Mouse (Mus musculus) megakaryocyte, embryonic 14.5 days (primary cell): ENCODE measurements at regions not wholly inside any gene's neighbourhood (a gene's known extent, or its start where the extent isn't known, plus 50 kb on each side); places are given as distances from the start of the nearest gene placed in this dataset.
"Not testable (repeated sequence)": the region's sequence is repeated elsewhere in the genome, so short reads cannot be mapped to it uniquely, and the experiment has no call there.

Experiments used
- H3K27me3 ChIP-seq: replicated peaks from 2 replicates; pipeline ENCODE3; 2012; ENCODE audit warnings: inconsistent platforms
- H3K36me3 ChIP-seq: replicated peaks from 2 replicates; pipeline ENCODE3; 2012; ENCODE audit warnings: low read length, inconsistent platforms, mixed read lengths
- H3K4me1 ChIP-seq: 2 replicates; pipeline ENCODE4 v1.6.1; 2012; ENCODE audit warnings: inconsistent platforms
- H3K4me3 ChIP-seq: replicated peaks from 2 replicates; pipeline ENCODE3; 2012; ENCODE audit warnings: moderate library complexity, mild to moderate bottlenecking, inconsistent platforms
- H3K9me3 ChIP-seq: 2 replicates; pipeline ENCODE4 v1.6.1; 2012; ENCODE audit warnings: inconsistent platforms
- FLI1 ChIP-seq: IDR thresholded peaks from 2 replicates; pipeline ENCODE4 v1.6.1; 2012; ENCODE audit warnings: low read length, inconsistent platforms, mixed read lengths
- GATA1 ChIP-seq: IDR thresholded peaks from 3 replicates; pipeline ENCODE4 v1.6.1; 2012; ENCODE audit warnings: mixed read lengths, low read length, inconsistent platforms, borderline replicate concordance

DNA sequence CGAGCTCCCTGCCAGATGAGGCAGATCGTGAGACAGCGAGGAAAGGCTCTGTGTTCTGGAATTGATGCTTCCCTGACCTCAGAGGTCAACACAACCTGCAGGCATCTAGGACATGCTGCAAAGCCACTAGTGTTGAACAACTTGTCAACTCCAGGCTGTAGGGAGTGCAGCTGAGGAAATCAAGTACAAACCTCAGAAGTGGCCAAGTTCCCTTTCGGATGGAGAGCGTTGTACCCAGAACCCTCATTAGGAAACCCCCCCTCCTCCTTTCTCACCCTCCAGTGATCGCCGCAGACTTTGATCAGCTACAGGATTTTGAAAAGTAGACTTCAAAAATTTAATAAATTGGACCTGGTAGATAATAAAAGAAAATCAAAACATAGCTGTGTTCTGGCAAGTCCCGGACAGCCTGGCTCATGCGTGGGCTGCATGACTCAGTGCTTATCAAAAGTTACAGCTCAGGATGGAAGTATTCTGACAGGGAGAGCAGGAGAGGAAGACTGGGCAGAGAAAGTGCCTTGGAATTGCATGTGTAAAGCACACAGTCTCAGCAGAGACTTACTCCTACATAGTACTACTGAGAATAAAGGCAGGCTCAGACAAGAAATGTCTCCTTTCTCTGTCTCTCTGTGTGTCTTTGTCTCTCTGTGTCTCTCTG lies 224.2 kb downstream of the Diras2 start:
- peaks cover 43% of the 10 kb centered on the region for H3K9me3 ChIP-seq
- TF ChIP-seq FLI1 (no peak), GATA1 (no peak)
- peaks cover 6% of the 10 kb centered on the region for H3K27me3 ChIP-seq
- H3K4me1 ChIP-seq = peaks cover 19% of the 10 kb centered on the region
- H3K36me3 ChIP-seq = peaks cover 5% of the 10 kb centered on the region
- peak overlapping the region; percentile 38 for H3K4me3 ChIP-seq

DNA sequence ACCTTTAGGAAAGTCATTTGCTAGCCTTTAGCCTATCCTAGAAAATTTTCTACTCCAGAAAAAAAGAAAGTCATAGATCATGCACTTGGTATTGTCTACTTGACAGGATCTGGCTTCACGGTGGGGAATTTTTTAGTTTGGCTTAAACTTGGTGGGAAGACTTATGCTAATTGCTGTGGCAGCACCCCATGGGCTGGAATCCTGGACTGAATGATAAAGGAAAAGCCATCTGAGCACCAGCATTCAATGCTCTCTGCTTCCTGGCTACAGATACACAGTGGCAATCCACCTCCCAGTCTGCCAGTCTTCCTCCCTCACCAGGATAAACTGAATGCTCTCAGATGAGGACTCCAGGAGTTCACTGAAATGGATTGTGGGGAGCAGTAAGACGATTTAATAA lies 220.1 kb downstream of the Diras2 start:
- TF ChIP-seq FLI1 (no peak), GATA1 (no peak)

DNA sequence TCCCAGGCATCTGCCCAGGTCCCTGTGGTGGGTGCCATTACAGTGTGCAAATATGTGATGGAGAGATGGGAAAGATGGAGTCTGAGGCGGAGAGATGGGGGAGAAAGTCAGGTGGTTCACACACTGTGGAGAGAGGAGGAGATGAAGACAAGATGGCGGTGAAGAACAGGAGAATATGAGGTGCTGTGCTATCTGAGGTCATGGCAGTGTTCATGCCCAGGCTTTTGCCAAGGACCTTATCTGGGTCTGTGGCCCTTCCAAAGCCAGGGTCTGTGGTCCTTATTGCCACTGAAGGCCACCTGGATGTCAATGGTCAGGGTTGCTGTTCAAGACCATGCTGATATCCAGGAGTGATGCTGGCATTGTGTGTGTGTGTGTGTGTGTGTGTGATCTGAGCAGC lies 212.8 kb downstream of the Diras2 start:
- Histone ChIP-seq H3K27me3 (peaks cover 20% of the 10 kb centered on the region), H3K36me3 (no peaks in the 10 kb centered on the region), H3K4me3 (no peak overlapping the region), H3K4me1 (peaks cover 3% of the 10 kb centered on the region), H3K9me3 (peaks cover 3% of the 10 kb centered on the region; the same call in 1 of the 2 replicates)
- TF ChIP-seq GATA1 (no peak), FLI1 (no peak)

More for the DNA sequence above, 220.1 kb downstream of the Diras2 start:
- Histone ChIP-seq H3K36me3 (no peaks in the 10 kb centered on the region), H3K9me3 (peaks cover 23% of the 10 kb centered on the region), H3K27me3 (peaks cover 6% of the 10 kb centered on the region), H3K4me1 (peaks cover 22% of the 10 kb centered on the region), H3K4me3 (no peak overlapping the region)

DNA sequence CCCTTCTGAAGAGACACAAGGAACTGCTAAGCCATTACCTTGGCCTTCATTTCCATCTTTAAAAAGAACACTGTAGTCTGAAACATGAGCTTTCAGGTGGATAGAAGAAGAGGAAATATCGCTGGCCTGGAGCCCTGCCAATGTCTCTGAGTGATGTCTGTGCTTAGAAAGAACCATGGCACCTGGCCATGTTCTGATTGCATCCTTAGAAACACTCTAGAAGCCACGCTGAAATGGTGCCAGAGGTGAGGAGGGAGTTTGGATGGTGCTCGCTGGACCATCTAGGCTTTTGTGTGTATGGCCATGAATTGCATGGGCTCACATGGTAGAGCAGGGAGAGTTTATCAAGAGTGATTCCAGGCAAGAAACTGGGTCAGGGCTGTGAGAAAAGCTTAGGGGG lies 207.4 kb downstream of the Diras2 start:
- Histone ChIP-seq H3K36me3 (no peaks in the 10 kb centered on the region), H3K4me3 (no peak overlapping the region), H3K27me3 (peaks cover 30% of the 10 kb centered on the region), H3K9me3 (no peaks in the 10 kb centered on the region; the same call in 1 of the 2 replicates), H3K4me1 (peaks cover 9% of the 10 kb centered on the region)
- no peak for TF ChIP-seq FLI1
- no peak for TF ChIP-seq GATA1

DNA sequence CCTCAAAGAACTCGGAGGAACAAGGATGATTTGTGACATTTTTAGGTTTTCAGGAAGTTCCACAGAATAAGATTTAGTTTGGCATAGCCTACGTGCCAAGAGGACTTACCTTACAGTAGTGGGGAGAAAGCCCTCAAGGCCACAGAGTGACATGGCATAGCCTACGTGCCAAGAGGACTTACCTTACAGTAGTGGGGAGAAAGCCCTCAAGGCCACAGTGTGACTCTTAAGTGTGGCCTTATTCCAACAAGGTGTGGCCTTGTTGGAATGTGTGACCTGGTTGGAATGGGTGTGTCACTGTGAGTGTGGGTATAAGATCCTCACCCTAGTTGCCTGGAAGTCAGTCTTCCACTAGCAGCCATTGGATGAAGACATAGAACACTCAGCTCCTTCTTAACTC lies 206.7 kb downstream of the Diras2 start:
- not testable (repeated sequence) for H3K4me3 ChIP-seq, H3K4me1 ChIP-seq, H3K9me3 ChIP-seq, H3K36me3 ChIP-seq
- peaks cover 27% of the 10 kb centered on the region for H3K27me3 ChIP-seq

DNA sequence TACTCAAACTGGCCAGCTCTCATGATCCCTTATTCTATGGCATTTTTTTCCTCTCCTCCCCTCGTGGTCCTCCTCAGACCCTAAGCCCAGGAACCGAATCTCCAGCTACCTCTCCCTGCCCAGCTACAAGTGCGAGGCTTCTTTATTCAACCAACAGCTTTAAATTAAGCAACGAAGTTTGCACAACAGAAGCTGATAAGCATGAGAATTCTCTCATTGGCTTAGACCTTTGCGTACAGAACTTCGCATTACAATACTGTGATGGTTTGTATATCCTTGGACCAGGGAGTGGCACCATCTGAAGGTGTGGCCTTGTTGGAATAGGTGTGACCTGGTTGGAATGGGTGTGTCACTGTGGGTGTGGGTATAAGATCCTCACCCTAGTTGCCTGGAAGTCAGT lies 205.4 kb downstream of the Diras2 start:
- H3K4me3 ChIP-seq, H3K36me3 ChIP-seq, H3K9me3 ChIP-seq: not testable (repeated sequence)
- Histone ChIP-seq H3K27me3 (peaks cover 24% of the 10 kb centered on the region), H3K4me1 (peaks cover 16% of the 10 kb centered on the region)

DNA sequence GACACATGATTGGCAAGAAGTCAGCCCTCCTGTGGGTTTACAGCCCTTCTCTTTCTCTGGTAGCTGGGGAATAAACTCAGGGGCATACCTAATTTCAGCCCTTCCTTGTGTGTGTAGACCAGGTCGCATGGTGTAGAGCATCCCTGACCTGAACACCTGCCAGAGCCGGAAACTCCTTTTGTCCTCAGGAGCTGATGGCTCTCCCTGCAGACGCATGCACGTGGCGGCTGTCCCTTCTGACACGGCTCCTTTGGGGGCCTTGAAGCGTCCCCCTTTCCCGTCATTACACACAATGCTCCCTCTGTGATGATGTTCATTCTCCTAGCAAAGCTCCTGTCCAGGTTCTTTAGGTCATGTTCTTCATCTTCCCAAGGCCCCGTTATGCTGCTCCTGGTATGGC lies 203.3 kb downstream of the Diras2 start:
- peaks cover 21% of the 10 kb centered on the region for H3K4me1 ChIP-seq
- H3K27me3 ChIP-seq = peaks cover 26% of the 10 kb centered on the region
- no peaks in the 10 kb centered on the region for H3K36me3 ChIP-seq
- no peak overlapping the region for H3K4me3 ChIP-seq
- peaks cover 4% of the 10 kb centered on the region for H3K9me3 ChIP-seq
- TF ChIP-seq FLI1 (no peak), GATA1 (no peak)

DNA sequence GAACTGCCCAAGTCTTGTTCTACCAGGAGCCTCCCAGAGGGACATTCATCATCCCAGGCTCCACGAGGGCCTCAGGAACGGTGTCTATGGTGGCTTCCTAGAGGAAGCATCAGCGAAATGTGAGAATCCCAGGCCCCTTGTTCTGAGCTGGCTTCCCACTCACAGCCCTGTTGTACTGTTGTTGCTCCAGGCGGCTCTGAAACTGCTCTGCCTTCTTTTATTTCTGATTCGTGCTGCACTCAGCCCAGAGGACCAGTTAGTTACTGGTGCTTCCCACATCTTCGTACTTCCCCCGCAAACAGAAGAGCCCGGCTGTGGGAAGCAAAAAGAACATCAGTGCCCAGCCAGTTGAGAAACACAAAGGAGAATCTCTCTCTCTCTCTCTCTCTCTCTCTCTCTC lies 202.3 kb downstream of the Diras2 start:
- Histone ChIP-seq H3K27me3 (peaks cover 24% of the 10 kb centered on the region), H3K4me3 (no peak overlapping the region), H3K4me1 (peaks cover 27% of the 10 kb centered on the region), H3K36me3 (no peaks in the 10 kb centered on the region), H3K9me3 (peaks cover 4% of the 10 kb centered on the region)
- TF ChIP-seq FLI1 (no peak), GATA1 (no peak)

DNA sequence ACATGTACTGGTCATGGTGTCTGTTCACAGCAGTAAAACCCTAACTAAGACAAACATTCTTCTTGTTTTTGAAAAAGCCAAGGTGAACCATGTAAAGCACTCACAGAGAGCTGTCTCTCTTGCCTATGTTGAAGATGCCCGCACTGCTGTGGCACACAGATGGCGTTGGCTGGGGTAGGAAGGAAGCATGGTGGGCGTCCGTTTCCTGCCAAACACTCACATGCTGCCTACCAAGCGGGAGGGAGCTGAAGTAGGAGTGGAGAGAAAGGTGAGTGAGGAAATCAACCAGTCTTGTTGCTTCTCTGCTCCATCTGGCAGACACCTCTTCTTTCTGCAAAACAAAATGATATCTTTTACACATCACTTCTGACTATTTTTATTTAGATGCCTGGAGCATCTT lies 200.0 kb downstream of the Diras2 start:
- no peaks in the 10 kb centered on the region for H3K36me3 ChIP-seq
- peaks cover 4% of the 10 kb centered on the region for H3K9me3 ChIP-seq
- H3K27me3 ChIP-seq = peaks cover 20% of the 10 kb centered on the region
- H3K4me3 ChIP-seq = peak overlapping the region; percentile 73
- peaks cover 41% of the 10 kb centered on the region for H3K4me1 ChIP-seq
- no peak for TF ChIP-seq GATA1
- TF ChIP-seq FLI1 = no peak

DNA sequence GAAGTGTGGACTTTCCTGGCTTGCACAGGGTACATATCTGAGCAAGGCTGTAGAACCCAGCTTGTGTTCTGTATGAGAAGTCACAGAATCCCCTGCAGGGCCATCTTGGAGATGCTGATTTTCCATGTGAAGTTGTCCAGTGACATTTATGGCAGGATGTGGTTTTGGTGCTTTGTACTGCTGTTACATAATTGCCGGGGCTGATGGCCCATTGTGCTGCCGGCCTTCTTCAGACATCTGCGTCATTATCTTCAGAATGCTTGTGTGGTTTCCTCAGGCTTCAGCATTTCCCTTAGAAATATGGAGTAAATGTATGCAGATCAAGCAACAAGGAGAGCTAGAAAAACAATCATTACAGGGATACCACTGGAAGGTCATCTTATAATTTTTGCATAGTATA lies 196.1 kb downstream of the Diras2 start:
- peaks cover 53% of the 10 kb centered on the region for H3K4me1 ChIP-seq
- no peak for TF ChIP-seq GATA1
- no peak for TF ChIP-seq FLI1
- H3K36me3 ChIP-seq = no peaks in the 10 kb centered on the region
- H3K27me3 ChIP-seq = peaks cover 8% of the 10 kb centered on the region
- H3K4me3 ChIP-seq = peak overlapping the region; percentile 70
- peaks cover 4% of the 10 kb centered on the region for H3K9me3 ChIP-seq

DNA sequence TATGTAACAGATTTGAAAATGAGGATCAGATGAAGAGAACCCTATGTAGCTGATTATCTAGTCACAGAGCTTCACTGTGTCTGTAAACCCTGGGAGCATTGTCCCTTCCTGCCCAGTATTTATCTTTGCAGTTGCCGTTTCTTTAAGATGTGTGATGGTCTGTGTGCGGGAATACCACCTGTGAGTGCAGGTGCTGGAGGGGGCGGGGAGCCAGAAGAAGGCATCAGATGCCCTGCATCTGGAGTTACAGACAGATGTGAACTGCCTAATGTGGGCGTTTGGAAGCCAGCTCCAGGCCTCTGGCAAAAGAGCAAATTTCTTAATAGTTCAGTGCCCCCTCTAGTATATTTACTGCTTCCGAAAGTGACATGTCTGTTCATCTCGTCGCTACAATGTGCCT lies 193.1 kb downstream of the Diras2 start:
- Histone ChIP-seq H3K4me1 (peaks cover 55% of the 10 kb centered on the region), H3K4me3 (no peak overlapping the region), H3K36me3 (no peaks in the 10 kb centered on the region), H3K27me3 (peaks cover 7% of the 10 kb centered on the region), H3K9me3 (no peaks in the 10 kb centered on the region)
- TF ChIP-seq FLI1 = no peak
- TF ChIP-seq GATA1 = no peak
